Mouse (Mus musculus) liver, adult 2 months (tissue): ENCODE data around the gene Cd59a. TPM values are rescaled to one million over a fixed set of nuclear protein-coding genes. Genes with fewer than 3 reads are reported as not detected.
A peak's percentile ranks its signal among the peaks of the same experiment; 100 is the strongest.

ENCODE experiments used
- DNase-seq: peaks from one replicate; pipeline ENCODE4 v3.0.0-alpha.2; 2011; ENCODE audit warnings: low read depth, low spot score; ENCODE audit errors: extremely low read depth
- H3K27ac ChIP-seq: fragments of 200-500 bp; replicated peaks from 2 replicates; pipeline ENCODE4 v1.5.1; 2012; ENCODE audit warnings: low read depth, mild to moderate bottlenecking, control low read depth, inconsistent platforms, low read length; ENCODE audit not compliant: insufficient read depth
- H3K27me3 ChIP-seq: fragments of 200-500 bp; 2 replicates; pipeline ENCODE4 v1.6.1; 2012; ENCODE audit warnings: mild to moderate bottlenecking, moderate library complexity, low read length, inconsistent platforms; ENCODE audit not compliant: control insufficient read depth, insufficient read depth
- H3K36me3 ChIP-seq: fragments of 200-500 bp; 2 replicates; pipeline ENCODE4 v1.6.1; 2012; ENCODE audit warnings: low read length, inconsistent platforms; ENCODE audit not compliant: control insufficient read depth, insufficient read depth
- H3K4me1 ChIP-seq: fragments of 200-500 bp; 2 replicates; pipeline ENCODE4 v1.6.1; 2011; ENCODE audit warnings: low read length; ENCODE audit not compliant: control insufficient read depth, insufficient read depth
- H3K4me3 ChIP-seq: fragments of 200-500 bp; 2 replicates; pipeline ENCODE4 v1.5.1; 2011; ENCODE audit warnings: low read depth, mild to moderate bottlenecking, control low read depth, low read length, moderate library complexity; ENCODE audit not compliant: insufficient read depth
- H3K79me2 ChIP-seq: fragments of 200-500 bp; 2 replicates; pipeline ENCODE4 v1.6.1; 2012; ENCODE audit warnings: inconsistent platforms, mild to moderate bottlenecking, low read length, moderate library complexity; ENCODE audit not compliant: control insufficient read depth, insufficient read depth
- H3K9ac ChIP-seq: fragments of 200-500 bp; 2 replicates; pipeline ENCODE4 v1.6.1; 2012; ENCODE audit warnings: low read depth, mild to moderate bottlenecking, control low read depth, inconsistent platforms, low read length
- CTCF ChIP-seq: fragments of 200-500 bp; IDR thresholded peaks from 2 replicates; pipeline ENCODE4 v1.5.1; 2011; ENCODE audit warnings: low read depth, low read length, control low read depth
- POLR2A ChIP-seq: fragments of 200-500 bp; IDR thresholded peaks from 2 replicates; pipeline ENCODE4 v1.6.1; 2011; ENCODE audit warnings: low read length, control low read depth; ENCODE audit not compliant: insufficient read depth; ENCODE audit errors: extremely low read depth
- WGBS: fragments of 180-500 bp; shearing (Covaris S2); methylation state at CpG from one replicate; pipeline ENCODE4 v1.1.7; 2018; 5-methylcytosine and 5-hydroxymethylcytosine counted together
- polyA plus RNA-seq: library from polyadenylated mRNA; depleted of rRNA; stranded (reverse); fragments of >200 nt; gene quantifications from 2 replicates; pipeline ENCODE4 v1.2.3, GENCODE M21; 2012
- total RNA-seq: library from RNA; depleted of rRNA; stranded (reverse); fragments of >200 nt; gene quantifications from 2 replicates; pipeline ENCODE4 v1.2.3, GENCODE M21; 2014

The Cd59a gene
- total and polyA plus RNA-seq, 2 experiments = 28.6 to 69.5 TPM

DNA sequence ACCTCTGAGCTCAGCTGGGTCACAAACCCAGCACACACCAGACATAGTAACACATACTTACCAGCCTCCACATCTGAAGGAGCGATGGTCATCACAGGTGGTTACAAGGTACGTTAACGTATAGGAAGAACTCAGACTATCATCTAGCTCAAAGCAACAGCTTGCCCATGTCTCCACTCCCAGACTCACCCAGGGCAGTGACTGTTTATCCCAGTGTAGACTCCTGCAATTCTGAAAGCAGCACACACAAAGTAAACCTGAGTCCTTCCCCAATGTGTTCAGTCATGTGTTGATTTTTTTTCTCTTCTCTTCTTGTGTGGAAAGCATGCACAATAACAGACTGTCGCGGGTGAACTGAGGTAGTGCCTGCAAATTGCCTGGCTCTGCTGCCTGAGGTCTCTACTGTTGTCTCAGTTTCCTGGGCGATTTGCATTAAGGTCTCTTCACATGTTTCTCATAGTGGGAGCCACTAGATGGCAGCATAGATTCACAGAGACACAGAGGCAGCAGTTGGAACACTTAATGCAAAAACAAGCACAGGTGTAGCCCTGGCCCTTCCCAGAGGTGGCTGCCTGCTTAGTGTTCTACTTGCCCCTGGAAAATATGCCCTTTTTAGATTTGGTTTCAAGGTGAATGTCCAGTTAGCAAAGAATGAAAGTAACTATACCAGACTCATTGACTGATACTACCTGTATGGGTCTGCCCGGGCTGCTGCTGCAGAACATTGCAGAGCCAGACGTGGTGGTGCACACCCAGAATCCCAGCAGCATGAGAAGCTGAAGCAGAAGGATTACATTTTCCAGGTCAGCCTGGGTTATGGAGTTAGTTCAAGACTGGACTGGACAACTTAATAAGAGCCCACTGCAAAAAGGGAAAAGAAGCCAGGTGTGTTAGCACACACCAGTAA lies 38.8 kb downstream of the Cd59a start:
- peak; percentile 75 for TF ChIP-seq CTCF
- no peak for TF ChIP-seq POLR2A
- WGBS = 54% methylated on average over 8 of the region's 8 CpGs
- DNase-seq = peak; percentile 66
- Histone ChIP-seq H3K27ac (no peak overlapping the region), H3K4me3 (no peak overlapping the region), H3K27me3 (no peaks in the 10 kb centered on the region), H3K4me1 (peaks cover 9% of the 10 kb centered on the region; the same call in 1 of the 2 replicates), H3K79me2 (no peaks in the 10 kb centered on the region), H3K9ac (no peak overlapping the region), H3K36me3 (no peaks in the 10 kb centered on the region)

- no peak overlapping the region for H3K4me3 ChIP-seq
- no peak overlapping the region for H3K27ac ChIP-seq
- no peak overlapping the region for H3K9ac ChIP-seq
- 69% methylated on average over 2 of the region's 2 CpGs for WGBS
- no peaks in the 10 kb centered on the region for H3K36me3 ChIP-seq
- H3K4me1 ChIP-seq = no peaks in the 10 kb centered on the region
- TF ChIP-seq CTCF (no peak), POLR2A (no peak)
- no peak for DNase-seq
- no peaks in the 10 kb centered on the region for H3K79me2 ChIP-seq
- H3K27me3 ChIP-seq = no peaks in the 10 kb centered on the region
Observed at GRCm38 (mm10) chr2:104135920-104136319, 40.3 kb downstream of the Cd59a start.

DNA sequence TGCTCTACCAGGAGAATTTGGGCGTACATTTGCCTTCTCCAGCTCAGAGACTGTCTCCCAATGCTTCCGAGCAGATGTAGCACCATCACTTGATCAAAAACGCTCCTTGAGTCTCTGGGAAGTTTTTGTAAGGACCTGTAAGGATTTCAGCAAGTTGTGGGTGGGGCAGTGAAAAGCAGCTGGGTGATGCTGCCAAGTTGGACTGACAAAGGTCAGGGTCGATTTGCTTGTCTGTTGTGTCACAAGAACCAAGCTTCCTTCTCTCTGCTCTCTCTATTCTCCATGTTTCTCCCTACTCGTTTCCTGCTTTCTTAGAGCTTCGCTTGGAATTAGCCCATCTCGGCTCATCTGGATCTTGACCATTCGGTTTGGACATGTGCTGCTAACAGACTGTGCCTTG lies 46.5 kb downstream of the Cd59a start:
- H3K4me1 ChIP-seq = no peaks in the 10 kb centered on the region
- no peak overlapping the region for H3K27ac ChIP-seq
- no peaks in the 10 kb centered on the region for H3K36me3 ChIP-seq
- peak; percentile 30 for DNase-seq
- no peaks in the 10 kb centered on the region for H3K79me2 ChIP-seq
- WGBS = 80% methylated on average over 8 of the region's 8 CpGs
- no peak overlapping the region for H3K9ac ChIP-seq
- no peak overlapping the region for H3K4me3 ChIP-seq
- TF ChIP-seq CTCF = no peak
- no peak for TF ChIP-seq POLR2A
- H3K27me3 ChIP-seq = no peaks in the 10 kb centered on the region

DNA sequence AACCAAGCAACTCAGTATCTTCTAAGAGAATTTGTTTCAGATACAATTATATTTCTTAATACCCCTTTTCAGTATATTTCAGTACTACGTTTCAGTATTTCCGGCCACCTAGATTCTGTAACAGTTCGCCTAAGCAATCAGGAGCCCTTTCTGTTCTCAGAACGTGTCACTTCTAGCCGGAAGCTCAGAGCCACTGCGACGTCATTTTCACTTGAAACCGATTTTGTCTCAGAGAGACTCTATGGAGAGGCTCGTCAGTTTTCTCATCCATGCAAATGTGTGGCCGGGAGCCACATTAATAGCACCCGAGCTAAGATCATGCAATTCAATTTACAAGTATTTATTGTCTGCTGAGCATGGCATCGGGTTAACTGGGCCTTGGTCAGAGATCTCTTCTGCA lies 48.4 kb downstream of the Cd59a start:
- Histone ChIP-seq H3K27ac (no peak overlapping the region), H3K9ac (no peak overlapping the region), H3K4me1 (no peaks in the 10 kb centered on the region), H3K4me3 (no peak overlapping the region), H3K36me3 (no peaks in the 10 kb centered on the region), H3K27me3 (no peaks in the 10 kb centered on the region), H3K79me2 (no peaks in the 10 kb centered on the region)
- DNase-seq = no peak
- 91% methylated on average over 12 of the region's 12 CpGs for WGBS
- no peak for TF ChIP-seq CTCF
- no peak for TF ChIP-seq POLR2A

GRCm38 (mm10) chr2:104145983-104146382 lies 50.4 kb downstream of the Cd59a start:
- no peak overlapping the region for H3K27ac ChIP-seq
- no peaks in the 10 kb centered on the region for H3K36me3 ChIP-seq
- no peak for TF ChIP-seq POLR2A
- H3K27me3 ChIP-seq = no peaks in the 10 kb centered on the region
- WGBS = 75% methylated on average over 1 of the region's 1 CpGs
- H3K79me2 ChIP-seq = no peaks in the 10 kb centered on the region
- H3K4me1 ChIP-seq = no peaks in the 10 kb centered on the region
- no peak overlapping the region for H3K9ac ChIP-seq
- DNase-seq = no peak
- H3K4me3 ChIP-seq = no peak overlapping the region

- no peak for TF ChIP-seq POLR2A
- TF ChIP-seq CTCF = no peak
- Histone ChIP-seq H3K36me3 (no peaks in the 10 kb centered on the region), H3K27me3 (no peaks in the 10 kb centered on the region), H3K79me2 (no peaks in the 10 kb centered on the region), H3K9ac (no peak overlapping the region), H3K4me1 (no peaks in the 10 kb centered on the region), H3K27ac (no peak overlapping the region), H3K4me3 (no peak overlapping the region)
- WGBS = 71% methylated on average over 4 of the region's 4 CpGs
- DNase-seq = no peak
Observed at GRCm38 (mm10) chr2:104147910-104148561, 52.4 kb downstream of the Cd59a start.
